Mouse (Mus musculus): ENCODE data around the gene Podnl1.

Podnl1 gene

DNA sequence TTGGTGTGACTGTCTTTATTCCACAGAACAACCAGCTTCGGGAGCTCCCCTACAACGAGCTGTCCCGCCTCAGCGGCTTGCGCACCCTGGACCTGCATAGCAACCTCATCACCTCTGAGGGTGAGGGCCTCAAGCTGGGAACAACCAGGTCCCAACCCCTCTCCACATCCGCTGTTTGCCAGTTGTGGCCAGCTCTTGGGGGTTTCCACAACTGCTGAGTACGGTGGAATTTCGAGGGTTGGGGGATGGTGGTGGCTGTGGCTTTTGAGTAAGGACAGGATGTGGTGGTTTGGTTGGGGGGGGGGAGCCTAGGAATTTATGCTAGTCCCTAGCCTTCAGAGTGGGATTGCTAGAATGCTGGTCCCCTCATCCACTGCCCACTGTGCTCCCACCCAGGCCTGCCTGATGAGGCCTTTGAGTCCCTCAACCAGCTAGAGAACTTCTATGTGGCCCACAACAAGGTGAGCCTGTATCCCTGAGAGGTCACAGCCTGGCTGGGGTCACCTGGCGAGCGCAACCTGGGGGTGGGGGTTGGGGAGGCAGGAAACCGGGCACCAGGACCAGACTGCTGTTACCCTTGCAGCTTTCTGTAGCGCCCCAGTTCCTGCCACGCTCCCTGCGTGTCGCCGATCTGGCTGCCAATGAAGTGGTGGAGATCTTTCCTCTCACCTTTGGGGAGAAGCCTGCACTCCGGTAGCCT, 1.6 kb downstream of the Podnl1 start:
- DNase-seq (ENCODE audit: low read depth, low spot score), result no peak

DNA sequence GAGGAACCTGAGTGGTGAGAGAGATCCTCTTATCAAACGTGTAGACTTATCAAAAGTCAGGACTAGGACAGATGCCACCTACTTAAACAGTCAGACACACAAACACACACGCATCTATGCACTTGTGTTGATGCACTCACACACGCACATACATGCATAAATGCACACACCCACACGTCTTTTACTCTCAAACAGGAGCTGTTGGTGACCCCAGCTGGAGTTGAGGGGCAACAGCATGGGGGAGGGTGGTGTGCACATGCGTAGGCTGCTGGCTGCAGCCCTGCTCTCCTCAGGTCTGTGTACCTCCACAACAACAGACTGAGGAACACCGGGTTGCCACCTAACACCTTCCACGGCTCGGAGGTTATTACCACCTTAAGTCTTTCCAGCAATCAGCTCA, 2.5 kb downstream of the Podnl1 start:
- no peak for DNase-seq (ENCODE audit: low read depth, low spot score)

- peak; percentile 39 for DNase-seq (ENCODE audit: low read depth, low spot score)
Observed at GRCm38 (mm10) chr8:84130806-84131205, 5.0 kb downstream of the Podnl1 start.

DNA sequence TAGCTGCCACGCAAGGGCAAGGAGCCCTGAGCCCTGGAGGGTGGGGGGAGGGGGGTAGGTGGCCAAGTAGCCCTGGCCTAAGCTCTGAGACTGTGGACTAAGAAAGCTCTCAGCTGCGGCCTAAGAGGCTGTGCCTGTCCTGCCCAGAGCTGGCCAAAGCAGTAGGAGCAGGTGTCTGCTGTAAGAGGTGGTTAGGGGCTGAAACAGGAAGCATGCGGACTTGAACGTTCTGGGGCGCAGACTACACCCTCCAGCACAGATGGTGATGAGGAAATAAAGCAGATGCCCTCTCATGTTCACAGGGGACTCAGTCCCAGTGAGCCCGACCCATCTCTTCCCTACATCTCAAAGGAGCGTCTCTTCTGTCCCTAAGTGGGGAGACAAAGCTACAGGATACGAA, 6.4 kb downstream of the Podnl1 start:
- DNase-seq (ENCODE audit: low read depth, low spot score), result no peak

DNA sequence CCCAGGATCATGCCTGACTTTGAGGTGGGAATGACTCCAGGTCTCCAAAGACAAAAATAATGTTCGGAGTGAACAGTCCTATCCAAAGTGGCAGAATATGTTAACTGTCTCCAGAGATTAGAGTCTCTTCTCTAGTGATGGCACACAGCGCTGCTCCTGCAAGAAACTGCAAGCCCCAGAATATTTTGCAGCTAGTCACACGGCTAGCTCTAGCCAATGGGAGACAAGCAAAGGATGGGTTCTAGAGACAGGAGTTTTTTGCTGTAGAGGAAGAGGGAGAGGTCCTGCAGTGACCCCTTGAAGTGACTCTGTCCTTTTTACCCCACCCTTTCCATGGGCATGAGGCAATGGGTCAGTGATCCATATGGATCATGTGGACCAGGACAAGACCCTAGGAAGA, 12.1 kb downstream of the Podnl1 start:
- no peak for DNase-seq (ENCODE audit: low read depth, low spot score)

DNA sequence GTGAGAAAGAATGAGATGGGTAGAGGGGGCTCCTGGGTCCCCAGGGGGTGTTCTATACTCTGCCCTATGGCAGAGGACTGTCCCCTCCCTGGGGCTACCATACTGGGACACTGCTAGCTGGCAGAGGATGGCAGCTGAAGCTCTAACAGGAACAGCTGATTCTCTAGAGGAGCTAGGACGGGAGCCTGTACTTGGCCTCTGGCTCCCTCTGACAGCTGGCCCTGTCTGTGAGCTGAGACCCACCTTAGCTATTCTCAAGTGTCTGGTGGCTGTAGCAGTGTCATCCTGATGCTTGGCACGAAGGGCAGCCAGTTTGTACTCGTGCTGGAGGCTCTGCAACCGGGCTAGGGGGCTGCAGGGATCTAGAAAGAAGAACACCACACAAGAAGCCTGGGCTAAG, 15.0 kb downstream of the Podnl1 start:
- no peak for DNase-seq (ENCODE audit: low read depth, low spot score)

GRCm38 (mm10) chr8:84144636-84145245, 19.0 kb downstream of the Podnl1 start:
- DNase-seq (ENCODE audit: low read depth, low spot score), result no peak

DNA sequence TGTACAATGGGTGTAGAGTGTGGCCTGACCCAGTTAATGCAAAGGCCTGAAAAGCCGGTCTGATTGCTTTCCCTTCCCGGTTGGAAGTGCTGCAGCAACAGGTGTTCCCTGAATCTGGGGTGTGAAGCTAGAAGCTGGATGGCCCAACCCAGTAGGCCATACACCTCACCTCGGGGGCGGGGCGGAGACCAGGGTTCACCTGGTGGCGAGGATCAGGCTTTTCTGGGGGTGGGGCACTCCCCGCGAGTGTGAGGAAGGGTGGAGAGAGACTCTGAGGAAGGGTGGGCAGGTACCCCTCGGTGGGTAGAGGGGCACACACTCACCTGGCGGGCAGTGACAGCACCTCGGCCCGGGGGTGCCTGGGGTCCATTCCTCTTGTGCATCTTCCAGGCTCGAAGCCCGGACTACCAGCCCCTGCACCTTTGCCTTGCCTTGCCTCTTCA, 21.6 kb downstream of the Podnl1 start:
- DNase-seq (ENCODE audit: low read depth, low spot score), result peak; percentile 39

- peak; percentile 98 for DNase-seq (ENCODE audit: low read depth, low spot score)
Observed at GRCm38 (mm10) chr8:84147769-84148530, 22.2 kb downstream of the Podnl1 start, which contains the start of the genes Cc2d1a and 4930432K21Rik. Gene Cc2d1a, minus strand, starts transcription at chr8:84147936. Gene 4930432K21Rik, plus strand, starts transcription at chr8:84148025.

GRCm38 (mm10) chr8:84148531-84148850, 22.7 kb downstream of the Podnl1 start:
- DNase-seq (ENCODE audit: low read depth, low spot score), result no peak

DNA sequence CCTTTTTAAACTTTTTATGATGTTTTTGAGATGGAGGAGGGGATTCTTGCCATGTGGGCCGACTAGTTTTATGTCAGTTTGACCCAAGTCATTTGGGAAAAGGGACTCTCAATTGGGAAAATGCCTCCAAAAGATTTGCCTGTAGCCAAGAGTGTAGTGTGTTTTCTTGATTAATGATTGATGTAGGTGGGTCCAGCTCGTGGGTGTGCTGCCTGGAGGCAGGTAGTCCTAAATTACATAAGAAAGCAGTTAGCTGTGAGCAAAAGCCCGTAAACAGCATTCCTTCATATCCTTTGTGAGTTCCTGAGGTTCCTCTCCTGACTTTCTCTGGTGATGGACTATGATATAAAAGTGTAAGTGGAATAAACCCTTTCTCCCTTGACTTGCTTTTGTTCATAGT, 23.4 kb downstream of the Podnl1 start:
- no peak for DNase-seq (ENCODE audit: low read depth, low spot score)

GRCm38 (mm10) chr8:84157620-84158019, 31.8 kb downstream of the Podnl1 start:
- no peak for DNase-seq (ENCODE audit: low read depth, low spot score)

DNA sequence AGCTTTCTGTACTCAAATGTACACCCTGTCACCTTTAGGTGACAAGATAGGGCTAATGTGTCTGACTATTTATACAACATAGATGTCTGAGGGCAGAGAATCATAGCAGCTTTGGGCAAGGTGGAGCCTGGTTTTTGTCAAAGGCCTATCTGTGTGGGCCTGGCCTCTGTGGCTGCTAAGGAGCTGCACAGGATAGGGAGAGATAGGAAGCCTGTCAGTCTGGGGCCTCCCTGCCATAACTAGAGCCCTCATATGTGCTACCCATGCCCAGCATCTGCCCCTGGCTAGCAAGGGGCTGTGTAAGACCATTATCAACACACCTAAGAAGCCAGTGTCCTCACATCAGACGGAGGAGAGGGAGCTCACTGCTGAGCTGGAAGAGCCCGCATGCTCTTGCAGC, 41.9 kb downstream of the Podnl1 start:
- DNase-seq (ENCODE audit: low read depth, low spot score), result no peak

- no peak for DNase-seq (ENCODE audit: low read depth, low spot score)
Observed at GRCm38 (mm10) chr8:84170096-84170495, 44.3 kb downstream of the Podnl1 start.

DNA sequence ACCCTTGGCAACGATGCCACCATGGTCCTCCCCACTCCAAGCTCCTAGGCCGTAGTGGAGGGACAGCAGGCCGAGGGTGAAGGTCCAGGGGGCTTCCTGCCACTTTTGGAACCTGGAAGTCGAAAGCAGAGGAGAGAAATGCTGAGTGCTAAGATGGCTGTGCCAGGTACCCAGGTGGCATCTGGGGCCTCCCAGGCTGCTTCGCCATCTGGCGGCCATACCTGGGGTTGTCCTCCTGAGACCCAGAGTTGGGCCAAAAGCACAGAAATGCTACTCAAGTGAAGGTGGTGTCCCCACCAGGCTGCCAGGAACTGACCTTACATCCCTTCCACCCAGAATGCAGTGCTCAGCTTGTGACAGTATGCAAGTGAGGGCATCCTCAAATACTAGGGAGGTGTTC, 48.1 kb downstream of the Podnl1 start:
- no peak for DNase-seq (ENCODE audit: low read depth, low spot score)

DNA sequence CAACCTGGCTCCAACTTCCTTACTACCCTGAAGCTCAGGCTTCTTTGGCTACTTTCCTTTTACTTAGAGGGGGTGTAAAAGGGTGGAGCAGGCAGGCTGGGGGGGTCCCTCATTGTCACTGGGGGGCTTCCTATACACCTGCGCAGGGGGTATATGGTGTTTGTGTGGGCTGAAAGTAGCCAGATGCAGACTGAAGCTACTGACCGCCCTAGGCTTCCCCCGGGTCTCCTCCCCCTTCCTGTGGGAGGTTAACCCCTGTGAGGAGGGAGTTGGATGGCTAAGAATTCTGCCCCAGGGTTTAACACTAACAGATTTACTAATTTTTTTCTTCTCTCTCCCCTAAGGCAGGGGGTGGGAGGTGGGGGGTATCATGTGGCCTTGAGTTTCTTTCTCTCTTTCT, 50.8 kb downstream of the Podnl1 start:
- no peak for DNase-seq (ENCODE audit: low read depth, low spot score)

GRCm38 (mm10) chr8:84177405-84177804, 51.6 kb downstream of the Podnl1 start:
- DNase-seq (ENCODE audit: low read depth, low spot score), result no peak

- DNase-seq (ENCODE audit: low read depth, low spot score), result no peak
Observed at GRCm38 (mm10) chr8:84178592-84178991, 52.8 kb downstream of the Podnl1 start.

DNA sequence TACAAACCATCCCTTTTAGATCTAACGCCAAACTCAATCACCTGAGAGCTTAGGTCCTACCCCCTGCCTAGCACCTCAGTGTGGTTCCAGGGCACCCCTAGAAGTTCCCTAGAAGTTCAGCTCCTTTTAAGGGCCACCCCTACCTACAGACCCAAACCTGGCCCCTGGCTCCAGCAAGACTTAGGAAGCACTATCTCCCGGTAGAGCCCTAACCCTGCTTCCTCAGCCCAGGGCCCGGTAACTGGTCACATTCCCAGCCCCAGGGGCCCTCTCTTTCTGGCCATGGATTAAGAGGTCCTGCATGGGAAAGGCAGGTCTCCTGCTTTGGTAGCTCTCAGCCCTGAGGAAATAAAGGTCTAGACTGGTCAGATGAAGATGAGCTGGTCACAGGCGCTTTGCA, 54.2 kb downstream of the Podnl1 start:
- DNase-seq (ENCODE audit: low read depth, low spot score), result no peak

GRCm38 (mm10) chr8:84180530-84181190, 54.9 kb downstream of the Podnl1 start:
- DNase-seq (ENCODE audit: low read depth, low spot score), result no peak
